Mouse (Mus musculus) neural tube, embryonic 14.5 days (tissue): ENCODE measurements at regions not wholly inside any gene's neighbourhood (a gene's known extent, or its start where the extent isn't known, plus 50 kb on each side); places are given as distances from the start of the nearest gene placed in this dataset.
A peak's percentile ranks its signal among the peaks of the same experiment; 100 is the strongest.

Source experiments
- ATAC-seq: fragments of 200-750 bp; cut with Nextera tagmentation; 2 replicates; pipeline ENCODE4 v1.8.0; 2017; ENCODE audit warnings: low read depth, mild to moderate bottlenecking, moderate TSS enrichment, moderate library complexity
- H3K27ac ChIP-seq: fragments of 300-500 bp; sonication (generic); 2 replicates; pipeline ENCODE4 v1.5.1; 2014; ENCODE audit warnings: low read depth, mild to moderate bottlenecking, control low read depth, low read length, moderate library complexity, mixed read lengths
- H3K27me3 ChIP-seq: fragments of 300-500 bp; sonication (generic); 2 replicates; pipeline ENCODE4 v1.6.1; 2014; ENCODE audit warnings: low read length; ENCODE audit not compliant: control insufficient read depth, insufficient read depth
- H3K36me3 ChIP-seq: fragments of 300-500 bp; sonication (generic); 2 replicates; pipeline ENCODE4 v1.6.1; 2014; ENCODE audit warnings: low read length, mixed read lengths; ENCODE audit not compliant: control insufficient read depth, insufficient read depth
- H3K4me1 ChIP-seq: fragments of 300-500 bp; sonication (generic); 2 replicates; pipeline ENCODE4 v1.6.1; 2014; ENCODE audit warnings: low read length; ENCODE audit not compliant: control insufficient read depth, insufficient read depth
- H3K4me2 ChIP-seq: fragments of 300-500 bp; sonication (generic); 2 replicates; pipeline ENCODE4 v1.6.1; 2014; ENCODE audit warnings: mild to moderate bottlenecking, low read depth, low read length, control low read depth
- H3K4me3 ChIP-seq: fragments of 300-500 bp; sonication (generic); 2 replicates; pipeline ENCODE4 v1.5.1; 2014; ENCODE audit warnings: low read depth, low read length, control low read depth, mixed read lengths
- H3K9ac ChIP-seq: fragments of 300-500 bp; sonication (generic); replicated peaks from 2 replicates; pipeline ENCODE4 v1.6.1; 2014; ENCODE audit warnings: low read depth, mild to moderate bottlenecking, control low read depth, low read length, mixed read lengths
- H3K9me3 ChIP-seq: fragments of 300-500 bp; sonication (generic); 2 replicates; pipeline ENCODE4 v1.6.1; 2016; ENCODE audit warnings: low read length; ENCODE audit not compliant: control insufficient read depth
- WGBS: fragments of 180-500 bp; shearing (Covaris S2); extraction: QIAGEN DNeasy Blood & Tissue Kit; methylation state at CpG from one replicate; pipeline ENCODE4 v1.1.7; 2014; 5-methylcytosine and 5-hydroxymethylcytosine counted together

DNA sequence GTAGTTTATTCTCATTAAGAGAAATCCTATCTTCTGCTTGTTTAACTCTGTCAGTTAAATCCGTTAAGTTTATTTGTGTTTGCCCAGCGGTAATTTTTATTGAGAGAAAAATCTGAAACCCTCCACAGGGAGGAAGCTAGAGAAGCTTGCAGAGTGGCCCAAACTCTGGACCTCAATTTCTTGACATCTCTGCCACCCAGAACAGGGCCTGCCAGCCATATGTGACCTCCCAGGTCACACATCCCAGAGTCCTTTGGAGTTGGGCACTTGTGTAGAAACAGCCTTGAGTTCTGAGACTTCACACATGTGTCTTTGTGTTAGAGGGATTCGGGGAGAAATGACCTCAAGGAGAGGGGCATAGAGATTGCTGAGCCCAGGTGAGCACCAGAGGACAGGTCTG lies 109.0 kb upstream of the Zfp618 start:
- H3K27me3 ChIP-seq: no peaks in the 10 kb centered on the region
- H3K27ac ChIP-seq: no peak overlapping the region
- no peaks in the 10 kb centered on the region for H3K4me1 ChIP-seq
- no peaks in the 10 kb centered on the region for H3K36me3 ChIP-seq
- no peak overlapping the region for H3K4me3 ChIP-seq
- H3K9ac ChIP-seq: no peak overlapping the region
- 89% methylated on average over 3 of the region's 3 CpGs for WGBS
- H3K4me2 ChIP-seq: no peak overlapping the region
- H3K9me3 ChIP-seq: no peaks in the 10 kb centered on the region
- ATAC-seq: no peak

DNA sequence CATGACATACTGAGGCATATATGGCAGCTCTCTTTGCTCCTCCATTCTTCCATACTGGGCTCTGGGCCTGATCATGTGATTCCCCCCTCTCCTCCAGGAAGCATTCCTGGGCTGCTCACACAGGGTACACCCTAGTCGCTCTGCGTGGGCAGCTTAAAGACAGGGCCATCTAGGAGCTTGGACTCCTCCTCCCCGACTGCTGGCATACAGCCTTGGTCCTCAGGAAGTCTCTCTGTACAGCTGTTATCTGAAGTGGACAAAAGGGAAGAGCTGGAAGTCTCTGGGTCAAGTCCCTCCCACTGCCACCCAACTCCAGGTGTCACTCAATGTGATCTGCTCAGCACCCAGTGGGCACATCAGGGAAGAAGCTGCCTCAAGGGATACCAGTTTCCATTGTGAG lies 102.6 kb upstream of the Zfp618 start:
- no peaks in the 10 kb centered on the region for H3K4me1 ChIP-seq
- no peak overlapping the region for H3K9ac ChIP-seq
- no peak for ATAC-seq
- no peak overlapping the region for H3K4me3 ChIP-seq
- H3K27me3 ChIP-seq: no peaks in the 10 kb centered on the region
- H3K4me2 ChIP-seq: no peak overlapping the region
- WGBS: 85% methylated on average over 3 of the region's 3 CpGs
- no peak overlapping the region for H3K27ac ChIP-seq
- no peaks in the 10 kb centered on the region for H3K36me3 ChIP-seq
- H3K9me3 ChIP-seq: no peaks in the 10 kb centered on the region

DNA sequence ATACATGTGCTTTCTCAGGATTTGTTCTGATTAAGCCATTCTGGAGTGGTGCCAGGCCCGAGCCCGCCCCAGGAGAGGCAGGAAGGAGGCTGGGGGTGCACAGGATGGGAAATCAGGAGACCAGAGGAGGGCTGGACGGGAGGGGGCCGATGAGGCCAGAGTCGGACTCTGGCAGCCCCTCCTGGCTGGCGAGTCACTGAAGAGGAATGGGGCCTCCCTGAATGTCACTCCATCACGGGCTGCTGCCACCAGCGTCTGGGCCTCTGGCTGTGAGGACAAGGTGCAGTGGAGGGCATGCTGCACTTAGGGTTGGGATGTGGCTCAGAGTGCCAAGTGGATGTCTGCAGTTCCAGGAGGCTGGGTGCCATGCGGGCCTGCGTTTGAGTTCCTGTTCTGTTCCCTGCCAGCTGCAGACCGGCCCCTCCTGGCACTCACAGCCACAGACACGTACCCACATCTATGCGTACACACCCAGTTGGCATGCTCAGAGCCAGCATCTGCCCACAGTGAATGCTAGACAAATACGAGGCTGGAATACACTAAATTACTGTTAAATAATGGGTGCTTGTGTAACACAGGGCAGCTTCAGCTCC lies 94.9 kb upstream of the Zfp618 start:
- no peaks in the 10 kb centered on the region for H3K9me3 ChIP-seq
- 0 out of 2 replicates have a peak overlapping the region, but pooled peaks have one; percentile 39 for H3K27ac ChIP-seq
- H3K36me3 ChIP-seq: no peaks in the 10 kb centered on the region
- H3K9ac ChIP-seq: no peak overlapping the region
- peak; percentile 59; the same call in 1 of the 2 replicates for ATAC-seq
- no peak overlapping the region for H3K4me3 ChIP-seq
- 64% methylated on average over 14 of the region's 14 CpGs for WGBS
- H3K4me2 ChIP-seq: no peak overlapping the region
- H3K4me1 ChIP-seq: no peaks in the 10 kb centered on the region
- no peaks in the 10 kb centered on the region for H3K27me3 ChIP-seq

GRCm38 (mm10) chr4:62872562-62872961 lies 92.8 kb upstream of the Zfp618 start:
- H3K27ac ChIP-seq: no peak overlapping the region
- H3K36me3 ChIP-seq: no peaks in the 10 kb centered on the region
- 79% methylated on average over 10 of the region's 10 CpGs for WGBS
- H3K4me3 ChIP-seq: no peak overlapping the region
- H3K4me1 ChIP-seq: no peaks in the 10 kb centered on the region
- H3K9ac ChIP-seq: no peak overlapping the region
- H3K4me2 ChIP-seq: no peak overlapping the region
- no peak for ATAC-seq
- H3K27me3 ChIP-seq: no peaks in the 10 kb centered on the region
- H3K9me3 ChIP-seq: no peaks in the 10 kb centered on the region

DNA sequence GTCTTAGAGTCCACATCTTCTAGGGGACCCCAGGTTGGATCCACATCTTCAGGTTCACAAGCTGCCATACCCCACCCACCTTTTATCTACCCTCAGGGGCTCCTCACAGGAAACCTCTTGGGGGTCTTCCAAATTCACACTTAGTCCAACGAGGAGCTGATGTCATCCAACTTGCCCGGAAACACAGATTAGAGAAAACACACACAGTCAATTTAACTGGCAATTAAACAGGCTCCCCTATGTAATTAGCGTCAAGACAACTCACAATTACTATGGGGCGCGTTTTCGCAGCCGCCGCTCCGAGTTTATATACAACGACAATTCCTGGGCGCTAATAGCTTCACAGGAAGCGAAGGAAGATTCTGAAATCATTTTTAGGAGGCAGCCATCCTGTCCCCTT lies 91.4 kb upstream of the Zfp618 start:
- H3K4me1 ChIP-seq: no peaks in the 10 kb centered on the region
- no peak for ATAC-seq
- H3K9ac ChIP-seq: no peak overlapping the region
- no peak overlapping the region for H3K4me2 ChIP-seq
- no peak overlapping the region for H3K27ac ChIP-seq
- H3K36me3 ChIP-seq: no peaks in the 10 kb centered on the region
- WGBS: 52% methylated on average over 12 of the region's 12 CpGs
- no peaks in the 10 kb centered on the region for H3K9me3 ChIP-seq
- no peak overlapping the region for H3K4me3 ChIP-seq
- no peaks in the 10 kb centered on the region for H3K27me3 ChIP-seq

- no peak overlapping the region for H3K4me2 ChIP-seq
- H3K4me1 ChIP-seq: no peaks in the 10 kb centered on the region
- H3K4me3 ChIP-seq: no peak overlapping the region
- H3K36me3 ChIP-seq: no peaks in the 10 kb centered on the region
- ATAC-seq: no peak
- H3K9me3 ChIP-seq: no peaks in the 10 kb centered on the region
- whole genome bisulfite sequencing: 75% methylated on average over 7 of the region's 7 CpGs
- no peak overlapping the region for H3K9ac ChIP-seq
- no peak overlapping the region for H3K27ac ChIP-seq
- no peaks in the 10 kb centered on the region for H3K27me3 ChIP-seq
Observed at GRCm38 (mm10) chr4:62878063-62878462, 87.3 kb upstream of the Zfp618 start.

DNA sequence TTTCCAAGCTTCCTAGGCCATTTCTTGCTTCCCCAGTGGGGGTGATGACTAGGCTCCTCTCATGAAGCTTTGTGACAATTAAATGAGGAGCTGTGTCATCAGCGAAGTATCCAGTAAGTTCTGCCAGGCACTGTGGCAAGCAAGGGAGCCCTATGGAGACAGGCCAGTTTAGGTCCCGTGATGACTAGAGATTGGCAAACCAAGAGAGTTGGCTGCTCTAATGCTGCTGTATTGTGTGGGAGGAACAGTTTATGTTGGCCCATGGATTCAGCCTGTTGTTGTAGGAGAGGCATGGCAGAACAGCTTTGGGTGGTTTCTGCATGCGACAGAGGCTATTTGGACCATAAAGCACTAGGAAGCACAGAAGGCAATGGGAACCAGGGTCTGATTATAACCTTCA lies 86.4 kb upstream of the Zfp618 start:
- no peak overlapping the region for H3K27ac ChIP-seq
- ATAC-seq: no peak
- H3K9ac ChIP-seq: no peak overlapping the region
- 84% methylated on average over 3 of the region's 3 CpGs for WGBS
- H3K9me3 ChIP-seq: no peaks in the 10 kb centered on the region
- no peak overlapping the region for H3K4me2 ChIP-seq
- no peak overlapping the region for H3K4me3 ChIP-seq
- no peaks in the 10 kb centered on the region for H3K36me3 ChIP-seq
- no peaks in the 10 kb centered on the region for H3K27me3 ChIP-seq
- H3K4me1 ChIP-seq: no peaks in the 10 kb centered on the region

- WGBS: 81% methylated on average over 10 of the region's 11 CpGs
- Histone ChIP-seq H3K4me3 (no peak overlapping the region), H3K9me3 (no peaks in the 10 kb centered on the region), H3K9ac (no peak overlapping the region), H3K27me3 (no peaks in the 10 kb centered on the region), H3K4me2 (no peak overlapping the region), H3K27ac (no peak overlapping the region), H3K4me1 (no peaks in the 10 kb centered on the region), H3K36me3 (no peaks in the 10 kb centered on the region)
- ATAC-seq: no peak
Observed at GRCm38 (mm10) chr4:62881824-62882223, 83.5 kb upstream of the Zfp618 start.

DNA sequence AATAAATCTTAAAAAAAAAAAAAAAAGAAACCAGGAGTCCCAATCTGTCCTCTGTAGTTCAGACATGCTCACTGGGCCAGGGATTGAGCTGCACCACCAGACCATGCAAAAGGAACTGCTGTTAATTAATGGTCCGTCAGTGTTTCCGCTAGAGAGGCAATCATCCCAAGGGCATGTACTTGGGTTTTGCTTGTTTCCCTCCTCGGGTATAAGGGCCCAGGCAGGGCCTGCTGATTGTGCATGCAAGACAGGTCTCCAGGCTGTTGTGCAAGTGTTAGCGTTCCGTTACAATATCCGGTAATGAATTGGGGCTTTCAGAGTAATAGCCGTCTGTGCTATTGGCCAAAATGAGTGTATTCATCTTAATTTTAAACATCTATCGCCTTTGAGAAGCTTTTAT lies 83.1 kb upstream of the Zfp618 start:
- Histone ChIP-seq H3K4me2 (no peak overlapping the region), H3K27me3 (no peaks in the 10 kb centered on the region), H3K27ac (no peak overlapping the region), H3K36me3 (no peaks in the 10 kb centered on the region), H3K9me3 (no peaks in the 10 kb centered on the region), H3K9ac (no peak overlapping the region), H3K4me3 (no peak overlapping the region), H3K4me1 (no peaks in the 10 kb centered on the region)
- no peak for ATAC-seq
- 56% methylated on average over 8 of the region's 8 CpGs for WGBS
